Mouse (Mus musculus): ENCODE data around the gene Csrnp2.

GRCm38 (mm10) chr15:100470037-100470436 is 25.3 kb downstream of the Csrnp2 start:
- TF ChIP-seq CTCF (IDR thresholded peaks at IDR 0.05; ENCODE audit: insufficient read depth, low read depth, low read length): no peak
- TF ChIP-seq POLR2A (IDR thresholded peaks at IDR 0.05; ENCODE audit: insufficient read depth, low read depth, low read length): no peak
